10 mouse cellular contexts compared by ENCODE assay signal in genomic region chr9:65502146-65502545, GRCm38 (mm10). TPM values are rescaled to one million over a fixed set of nuclear protein-coding genes. Genes with fewer than 3 reads are reported as not detected.
DNase-seq lines count a peak whose midpoint lies in the region; ATAC-seq and TF ChIP-seq lines count a peak whose summit lies in the region.
"Had no signal": no experiment of that assay in that cellular context is flagged by ENCODE, and none has a peak within 500 bp of the region (broad histone marks: within the 10 kb centered on the region; RNA-seq: fewer than 3 reads in every experiment).

No protein-coding gene starts in this region.

- no peak overlapping the region for H3K4me3 ChIP-seq in layer of hippocampus, adult 2 months
- H3K4me3 ChIP-seq: liver, embryonic 15.5 days had no signal

- TF ChIP-seq CTCF in layer of hippocampus, adult 2 months (conservative IDR thresholded peaks at IDR 0.05), result peak; percentile 53

- DNase-seq in cerebellum, postnatal 10 days, result peak; percentile 72 to 77
- no peak for DNase-seq in cerebellum, postnatal 25 days
- DNase-seq in layer of hippocampus, adult 2 months (ENCODE audit: low spot score in 2 of 2), result no peak
- no peak for DNase-seq in layer of hippocampus, adult 8-10 months (ENCODE audit: low spot score in 2 of 2)
- peak; percentile 28 for DNase-seq in lung, postnatal 14 days
- no peak for DNase-seq in left cerebral cortex, adult 8-10 months (ENCODE audit: low spot score in 2 of 2)
- no peak for DNase-seq in urinary bladder, postnatal 36 days (ENCODE audit: low spot score in 2 of 2)

- ATAC-seq in common myeloid progenitor, adult 5-6 weeks (replicated peaks; ENCODE audit: low read depth, poor library complexity, severe bottlenecking), result peak; percentile 39; the same call in 1 of the 2 replicates

- H3K27ac ChIP-seq in layer of hippocampus, adult 2 months, result no peak overlapping the region
- H3K27ac ChIP-seq: liver, embryonic 15.5 days had no signal

RNA-seq across cellular contexts. Expression of gene Ankdd1a, which starts 17.8 kb away (rescaled TPM):
- 1 to 10 TPM; 4.8 to 5.0 TPM for total RNA-seq in layer of hippocampus, adult 2 months (2021)
- 1 to 10 TPM; 2.2 to 3.4 (median 2.8) TPM for total RNA-seq in layer of hippocampus, adult 8-10 months (2022)
- total RNA-seq in common myeloid progenitor, adult 5-6 weeks (2017), result not detected in 2 replicates
- 1 to 10 TPM; 3.8 to 6.4 (median 4.8) TPM for total RNA-seq in left cerebral cortex, adult 8-10 months (2022)
- total RNA-seq: heart, postnatal 14 days had no signal

RNA-seq across cellular contexts. Expression of gene Spg21, which starts 41.4 kb away (rescaled TPM):
- total RNA-seq in layer of hippocampus, adult 2 months (2021), result 10 to 100 TPM; 32.3 to 33.6 TPM
- 10 to 100 TPM; 33.7 to 37.7 (median 36.4) TPM for total RNA-seq in layer of hippocampus, adult 8-10 months (2022)
- total RNA-seq in common myeloid progenitor, adult 5-6 weeks (2017), result 39.9 and 42.2 TPM in 2 replicates
- 10 to 100 TPM; 33.6 to 43.7 (median 41.2) TPM for total RNA-seq in left cerebral cortex, adult 8-10 months (2022)

Comparison
In these comparisons a context has a peak if more than half of its experiments do, and no peak if none do; other contexts are left out.
1. DNase-seq: peak in cerebellum, postnatal 10 days (2 of 2) and lung, postnatal 14 days (single experiment); none in cerebellum, postnatal 25 days (0 of 2), layer of hippocampus, adult 2 months (0 of 2), layer of hippocampus, adult 8-10 months (0 of 2), left cerebral cortex, adult 8-10 months (0 of 2) and urinary bladder, postnatal 36 days (0 of 2).